Mouse (Mus musculus): ENCODE data around the gene Scnm1. TPM values are rescaled to one million over a fixed set of nuclear protein-coding genes. Genes with fewer than 3 reads are reported as not detected.

Scnm1 gene
- total RNA-seq, 4 experiments from 2014 or later, result 30.8 to 58.2 (median 43.5) TPM

GRCm38 (mm10) chr3:95106338-95107117 is 27.3 kb downstream of the Scnm1 start, which contains the start of gene Pip5k1a:
Gene Pip5k1a, minus strand, starts transcription at chr3:95106930.
- peak; percentile 96 for DNase-seq

- DNase-seq, result no peak
These were observed 28.0 kb downstream of the Scnm1 start for GRCm38 (mm10) chr3:95105586-95106337.

GRCm38 (mm10) chr3:95105121-95105520 is 28.7 kb downstream of the Scnm1 start:
- DNase-seq, result no peak

GRCm38 (mm10) chr3:95100854-95101253 is 33.0 kb downstream of the Scnm1 start:
- no peak for DNase-seq

GRCm38 (mm10) chr3:95088071-95088470 is 45.7 kb downstream of the Scnm1 start:
- DNase-seq, result no peak

Small RNAs within 50 kb of the gene (microRNA-seq; reads per million reads assigned to microRNA genes)
- 0 reads per million in 2 experiments for gene Mir8099-1

Other genes starting within 250 kb of the Scnm1 start
- 100 to 1,000 TPM; 313 to 362 (median 341) TPM for gene Psmb4, start 247.1 kb downstream of the Scnm1 start, total RNA-seq (2022)
- gene Selenbp1, start 201.0 kb downstream of the Scnm1 start, total RNA-seq (2022), result 10 to 100 TPM; 43.1 to 69.2 (median 57.5) TPM
- gene Rfx5, start 179.9 kb downstream of the Scnm1 start, total RNA-seq (2022), result 10 to 100 TPM; 27.2 to 56.5 (median 40.3) TPM
- gene Pi4kb, start 159.3 kb downstream of the Scnm1 start, total RNA-seq (2022), result 10 to 100 TPM; 59.3 to 87.5 (median 74.9) TPM
- gene Zfp687, start 118.6 kb downstream of the Scnm1 start, total RNA-seq (2022), result 10 to 100 TPM; 33.8 to 57.6 (median 46.8) TPM
- 100 to 1,000 TPM; 219 to 265 (median 258) TPM for gene Psmd4, start 91.4 kb downstream of the Scnm1 start, total RNA-seq (2022)
- gene Pip5k1a, start 27.1 kb downstream of the Scnm1 start, total RNA-seq (2022), result 10 to 100 TPM; 47.4 to 69.4 (median 54.9) TPM
- gene Vps72, start 23.0 kb downstream of the Scnm1 start, total RNA-seq (2022), result 10 to 100 TPM; 54.8 to 72.9 (median 63.4) TPM
- gene Tmod4, start 9.5 kb downstream of the Scnm1 start, total RNA-seq (2022), result 1 to 10 TPM in 1 of 4 experiments, under 1 TPM in 1, not detected in 2; 0.56 to 1.5 TPM
- 10 to 100 TPM in 3 of 4 experiments, 1 to 10 TPM in 1; 8.4 to 11.4 (median 10.4) TPM for gene Lysmd1, start 77 bp upstream of the Scnm1 start, total RNA-seq (2022)
- 1 to 10 TPM; 1.8 to 5.0 (median 3.2) TPM for gene Tnfaip8l2, start 8.3 kb upstream of the Scnm1 start, total RNA-seq (2022)
- gene Sema6c, start 26.4 kb upstream of the Scnm1 start, total RNA-seq (2022), result 10 to 100 TPM in 2 of 4 experiments, 1 to 10 TPM in 2; 4.0 to 13.1 (median 8.0) TPM
- gene Gabpb2, start 83.9 kb upstream of the Scnm1 start, total RNA-seq (2022), result 10 to 100 TPM; 21.4 to 40.8 (median 28.2) TPM
- 100 to 1,000 TPM in 2 of 4 experiments, 10 to 100 TPM in 2; 81.4 to 119 (median 97.4) TPM for gene Cdc42se1, start 94.7 kb upstream of the Scnm1 start, total RNA-seq (2022)
- gene Mllt11, start 98.2 kb upstream of the Scnm1 start, total RNA-seq (2022), result 1 to 10 TPM; 6.6 to 7.1 (median 6.8) TPM
- gene Gm128, start 107.6 kb upstream of the Scnm1 start, total RNA-seq (2022), result under 1 TPM in 1 of 4 experiments, not detected in 3; 0.19 TPM
- under 1 TPM in 1 of 4 experiments, not detected in 3; 0.75 TPM for gene Bnipl, start 117.2 kb upstream of the Scnm1 start, total RNA-seq (2022)
- gene Mindy1, start 147.3 kb upstream of the Scnm1 start, total RNA-seq (2022), result 100 to 1,000 TPM; 127 to 191 (median 150) TPM
- 10 to 100 TPM; 26.8 to 34.8 (median 31.7) TPM for gene Prune1, start 148.1 kb upstream of the Scnm1 start, total RNA-seq (2022)
- gene Anxa9, start 173.2 kb upstream of the Scnm1 start, total RNA-seq (2022), result 1 to 10 TPM; 1.9 to 4.2 (median 3.0) TPM
- gene Cers2, start 180.8 kb upstream of the Scnm1 start, total RNA-seq (2022), result 100 to 1,000 TPM; 211 to 272 (median 241) TPM
- 10 to 100 TPM; 22.2 to 38.1 (median 27.8) TPM for gene Setdb1, start 223.2 kb upstream of the Scnm1 start, total RNA-seq (2022)